Mouse (Mus musculus) yolk sac, embryonic 10.5 days (tissue): ENCODE data around the gene Ptpn4.
A peak's percentile ranks its signal among the peaks of the same experiment; 100 is the strongest.

Experiments
- DNase-seq: peaks from one replicate; pipeline ENCODE4 v3.0.0-alpha.2; 2017; ENCODE audit warnings: low spot score

Gene Ptpn4

DNA sequence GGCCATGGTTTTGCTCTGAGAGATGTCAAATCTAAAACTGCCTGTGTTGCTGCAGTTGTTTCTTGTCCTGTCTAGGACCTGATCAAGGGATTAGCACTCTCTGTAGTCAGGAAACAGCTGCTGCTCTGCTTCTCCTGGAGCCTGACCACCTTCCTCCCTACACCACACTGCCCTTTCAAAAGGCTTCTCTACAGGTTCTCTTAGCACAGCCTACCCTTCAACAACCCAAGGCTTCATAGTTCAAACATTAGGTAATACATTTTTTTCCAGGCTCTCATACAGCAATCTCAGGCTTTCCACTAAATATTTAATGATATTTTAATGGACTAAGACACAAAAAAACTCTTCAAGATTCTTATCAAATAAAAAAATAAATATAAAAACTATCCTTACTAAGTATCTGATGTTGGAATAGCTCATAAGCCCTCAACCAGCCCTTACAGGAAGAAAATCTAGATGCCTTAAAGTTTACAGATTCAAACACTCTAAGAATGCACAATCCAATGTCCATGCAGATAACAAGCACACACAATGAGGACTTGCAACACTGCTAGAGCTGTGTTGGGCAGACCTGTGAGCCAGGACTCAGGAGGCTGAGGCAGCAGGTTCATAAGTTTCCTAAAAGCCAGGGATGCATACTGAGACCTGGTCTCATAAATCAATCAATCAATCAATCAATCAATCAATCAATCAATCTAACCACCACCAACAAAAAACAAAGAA lies 196.2 kb downstream of the Ptpn4 start:
- DNase-seq: no peak

- no peak for DNase-seq
Observed at GRCm38 (mm10) chr1:119640006-119640405, 197.4 kb downstream of the Ptpn4 start.

- peak; percentile 37 for DNase-seq
Observed at GRCm38 (mm10) chr1:119637188-119638023, 200.0 kb downstream of the Ptpn4 start.

DNA sequence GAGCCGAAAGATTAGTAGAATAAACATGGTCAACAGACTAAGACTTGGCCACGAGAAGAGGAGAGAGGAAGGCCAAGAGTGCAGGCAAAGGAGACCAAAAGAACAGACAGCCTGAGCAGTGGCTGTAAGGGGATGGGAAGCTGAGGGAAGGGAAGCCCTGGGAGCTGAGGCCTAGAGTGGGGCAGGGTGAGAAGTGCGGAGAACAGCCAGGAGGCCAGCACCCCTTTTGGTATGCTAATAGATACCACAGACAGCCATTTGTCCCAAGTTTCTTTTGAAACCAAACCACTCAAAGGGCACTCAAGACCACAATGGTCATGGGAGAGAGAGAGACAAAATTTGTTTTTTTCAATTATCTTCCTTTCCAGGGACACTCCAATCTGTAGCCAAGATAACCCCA lies 202.7 kb downstream of the Ptpn4 start:
- DNase-seq: no peak

DNA sequence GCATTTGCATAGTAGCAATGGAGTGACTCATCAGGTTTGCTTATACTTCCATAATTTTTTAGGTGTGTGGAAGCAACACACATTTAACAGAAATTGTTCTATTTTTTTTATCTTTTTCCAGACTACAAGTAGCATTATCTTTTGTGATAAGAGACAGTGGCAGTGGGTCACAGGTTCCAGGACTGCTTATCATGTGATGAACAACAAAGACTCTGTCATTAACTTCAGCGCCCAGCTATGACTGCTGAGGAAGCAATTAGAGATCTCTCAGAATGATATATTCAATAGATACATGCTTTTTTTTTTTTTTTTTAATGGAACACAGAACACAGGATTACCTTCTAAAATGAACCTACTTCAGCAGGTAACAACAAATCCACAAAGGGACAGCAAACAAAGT lies 207.0 kb downstream of the Ptpn4 start:
- DNase-seq: no peak

- DNase-seq: peak; percentile 39
Observed at GRCm38 (mm10) chr1:119626837-119627236, 210.6 kb downstream of the Ptpn4 start.

GRCm38 (mm10) chr1:119624444-119624843 lies 213.0 kb downstream of the Ptpn4 start:
- DNase-seq: no peak

DNA sequence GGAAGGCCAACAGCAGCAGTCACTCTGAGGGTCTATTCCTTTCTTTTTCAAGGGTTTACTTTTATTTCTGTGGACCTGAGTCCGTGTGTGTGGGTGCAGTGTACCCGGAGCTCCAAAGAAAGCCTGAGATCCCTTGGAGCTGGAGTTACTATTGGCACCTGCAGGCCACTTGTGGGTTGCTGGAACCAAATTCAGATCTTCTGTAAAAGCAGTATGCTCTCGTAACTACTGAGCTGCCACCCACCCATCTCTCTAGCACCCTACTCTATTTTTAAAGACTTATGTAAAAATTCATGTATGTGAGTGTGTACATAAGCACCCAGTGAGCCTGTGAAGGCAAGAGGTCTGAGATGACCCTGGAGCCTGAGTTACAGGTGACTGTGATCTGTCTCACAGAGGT lies 232.0 kb downstream of the Ptpn4 start:
- no peak for DNase-seq
